Mouse (Mus musculus) CD8-positive naive resting alpha-beta T cell, adult 2 months (primary cell): ENCODE measurements at regions not wholly inside any gene's neighbourhood (a gene's known extent, or its start where the extent isn't known, plus 50 kb on each side); places are given as distances from the start of the nearest gene placed in this dataset.
"Not testable (repeated sequence)": the region's sequence is repeated elsewhere in the genome, so short reads cannot be mapped to it uniquely, and the experiment has no call there.

ENCODE experiments used
- DNase-seq, 2 experiments: peaks; one replicate each; pipeline ENCODE4 v3.0.0; 2022; ENCODE audit warnings: low read depth in 2 of 2, low spot score in 2 of 2

DNA sequence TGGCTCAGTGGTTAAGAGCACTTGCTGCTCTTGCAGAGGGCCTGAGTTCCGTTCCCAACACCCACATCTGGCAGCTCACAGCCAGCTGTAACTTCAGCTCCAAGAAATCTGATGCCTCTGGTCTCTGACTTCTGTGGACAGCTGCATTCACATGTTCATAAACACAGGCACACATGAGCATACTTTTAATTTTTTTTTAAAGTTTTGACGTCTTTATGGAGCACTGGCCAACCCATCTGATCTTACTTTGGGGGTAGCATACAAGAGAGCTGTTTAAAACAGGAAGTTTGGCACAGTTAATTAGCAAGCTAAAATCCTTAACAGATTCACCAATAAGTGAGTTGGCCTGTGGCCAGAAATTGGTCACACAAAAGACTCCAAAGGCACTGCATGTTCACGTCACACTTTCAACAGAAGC lies 81.2 kb upstream of the Atl2 start:
- DNase-seq, result no peak

DNA sequence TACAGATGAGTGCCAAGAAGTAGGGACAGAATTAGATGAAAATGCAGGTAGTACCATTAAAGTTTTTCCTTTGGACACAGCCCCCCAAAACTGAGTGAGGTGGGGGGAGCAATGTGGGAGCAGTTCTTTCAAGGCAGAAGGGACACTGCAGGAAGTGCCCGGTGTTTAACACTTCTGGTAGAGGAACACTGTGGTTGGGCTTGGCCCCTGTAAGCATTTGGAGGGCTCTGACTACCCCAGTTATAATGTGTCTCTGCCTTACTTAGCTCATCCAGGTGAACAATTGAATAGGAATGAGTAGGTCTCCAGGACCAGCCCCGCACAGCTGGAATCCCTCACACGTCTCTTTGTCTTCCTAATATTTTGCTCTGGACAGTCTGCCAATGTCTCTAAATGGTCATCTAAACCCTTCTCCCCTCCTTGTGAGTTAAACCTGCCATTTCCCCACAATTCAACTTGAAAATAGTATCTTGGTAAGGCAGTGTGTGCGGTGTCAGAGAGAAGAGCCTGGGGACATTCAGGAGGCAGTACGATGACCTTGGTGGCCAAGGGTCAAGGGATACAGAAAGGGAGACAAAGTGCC lies 80.7 kb upstream of the Atl2 start:
- DNase-seq, result no peak

DNA sequence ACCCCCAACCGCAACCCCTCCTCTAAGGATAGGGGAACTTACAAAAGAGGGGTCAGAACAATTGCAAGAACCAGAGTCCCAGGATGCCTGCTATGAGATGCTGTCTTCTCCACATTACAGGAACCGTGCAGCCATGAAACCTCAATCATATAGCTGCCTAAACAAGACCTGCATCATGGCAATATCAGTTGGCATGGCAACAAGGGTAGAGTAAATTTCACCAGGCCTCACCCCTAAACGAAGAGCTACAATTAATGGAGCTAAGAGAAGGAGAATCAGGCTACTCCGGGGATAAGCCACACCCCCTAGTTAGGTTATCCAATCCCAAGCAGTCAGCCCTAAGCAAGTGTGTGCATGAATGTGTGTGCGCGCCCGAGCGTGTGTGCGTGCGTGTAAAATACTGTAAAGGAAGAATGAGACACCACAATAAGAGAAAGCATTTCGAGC lies 80.1 kb upstream of the Atl2 start:
- peak in 1 of 2 experiments; percentile 9 for DNase-seq

DNA sequence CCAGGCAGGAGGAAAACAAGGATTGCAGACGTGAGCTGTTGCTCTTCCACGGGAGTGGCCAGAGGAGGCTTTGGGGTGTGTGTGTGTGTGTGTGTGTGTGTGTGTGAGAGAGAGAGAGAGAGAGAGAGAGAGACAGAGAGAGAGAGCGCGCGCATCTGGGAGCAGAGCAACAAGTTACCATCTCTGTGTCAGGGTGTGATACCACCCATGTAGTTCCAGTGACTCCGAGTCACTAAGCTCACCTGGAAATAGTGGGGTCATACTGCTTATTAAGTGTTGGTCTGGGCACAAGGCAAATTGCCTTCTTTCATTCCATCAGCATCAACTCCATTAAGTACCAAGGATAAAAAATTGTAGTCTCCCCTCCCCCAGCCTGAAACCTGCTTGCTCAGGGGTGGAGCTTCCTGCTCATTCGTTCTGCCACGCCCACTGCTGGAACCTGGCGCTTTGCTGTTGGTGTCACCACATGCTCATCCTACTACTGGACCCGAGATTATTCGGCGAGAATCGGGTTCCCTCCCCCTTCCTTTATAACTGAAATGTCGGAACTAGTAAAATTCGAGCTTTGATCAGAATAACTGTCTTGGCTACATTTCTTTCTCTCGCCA lies 79.3 kb upstream of the Atl2 start:
- not testable (repeated sequence) for DNase-seq

- DNase-seq, result no peak
Observed at GRCm38 (mm10) chr17:79971721-79972336, 75.9 kb upstream of the Atl2 start.

DNA sequence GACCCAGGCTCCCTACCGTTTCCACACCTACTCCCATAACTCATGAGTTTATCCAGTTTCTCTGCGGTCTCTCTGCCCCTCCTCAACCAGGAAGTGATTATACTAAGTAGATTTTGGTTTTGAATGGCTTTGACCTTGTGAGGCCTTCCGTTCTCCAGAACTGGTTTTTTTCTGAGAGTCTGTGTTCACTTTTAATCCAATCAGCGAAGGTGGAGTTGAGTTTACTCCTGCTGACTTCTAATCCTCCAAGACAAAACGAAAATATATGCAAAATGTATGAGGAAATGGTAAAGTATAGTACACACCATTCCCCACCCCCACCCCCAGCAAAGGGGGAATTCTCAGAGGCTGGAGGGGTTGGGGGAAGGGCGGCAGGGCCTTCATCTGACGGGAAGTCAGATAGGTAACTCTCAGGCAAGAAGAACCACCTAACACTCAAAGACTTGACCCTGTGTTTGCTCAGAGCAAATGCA lies 73.6 kb upstream of the Atl2 start:
- DNase-seq, result no peak

DNA sequence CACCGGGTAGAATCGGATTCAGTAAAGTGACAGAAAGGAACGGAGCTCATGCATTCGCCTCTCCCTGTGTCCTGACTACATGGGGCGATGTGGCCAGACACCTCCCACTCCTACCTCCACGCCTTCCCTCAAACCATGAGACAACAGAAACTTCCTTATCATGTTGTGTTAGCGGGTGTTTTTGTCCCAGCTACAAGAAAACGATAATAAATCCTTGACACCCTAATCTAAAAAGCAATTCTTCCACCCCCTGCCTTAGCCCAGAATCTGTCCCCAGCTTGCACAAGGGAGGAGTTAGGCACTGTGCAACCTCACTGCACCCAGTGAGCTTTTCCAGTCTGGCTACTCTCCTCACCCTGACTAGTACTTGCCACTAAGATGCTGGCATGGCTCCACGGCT lies 72.9 kb upstream of the Atl2 start:
- DNase-seq, result no peak

- DNase-seq, result no peak
Observed at GRCm38 (mm10) chr17:79966981-79967380, 71.1 kb upstream of the Atl2 start.

DNA sequence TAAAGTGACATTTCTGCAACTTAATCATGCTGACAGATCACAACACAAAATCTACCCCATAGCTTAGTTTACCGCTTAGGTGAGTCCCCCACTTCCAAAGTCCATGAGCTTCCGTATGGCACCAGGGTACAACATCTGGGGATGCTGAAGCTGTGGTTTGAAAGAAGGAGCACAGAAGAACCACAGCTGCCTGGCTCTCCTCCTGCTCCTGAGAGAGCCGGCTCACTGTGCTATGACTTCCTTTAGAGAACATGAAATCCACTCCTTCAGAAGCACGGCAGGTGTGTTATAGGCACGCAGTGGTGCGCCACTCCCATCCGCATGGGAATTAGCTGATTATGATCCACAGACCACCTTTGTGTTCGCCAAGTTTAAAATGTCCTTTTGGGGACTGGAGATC lies 69.7 kb upstream of the Atl2 start:
- DNase-seq, result no peak

DNA sequence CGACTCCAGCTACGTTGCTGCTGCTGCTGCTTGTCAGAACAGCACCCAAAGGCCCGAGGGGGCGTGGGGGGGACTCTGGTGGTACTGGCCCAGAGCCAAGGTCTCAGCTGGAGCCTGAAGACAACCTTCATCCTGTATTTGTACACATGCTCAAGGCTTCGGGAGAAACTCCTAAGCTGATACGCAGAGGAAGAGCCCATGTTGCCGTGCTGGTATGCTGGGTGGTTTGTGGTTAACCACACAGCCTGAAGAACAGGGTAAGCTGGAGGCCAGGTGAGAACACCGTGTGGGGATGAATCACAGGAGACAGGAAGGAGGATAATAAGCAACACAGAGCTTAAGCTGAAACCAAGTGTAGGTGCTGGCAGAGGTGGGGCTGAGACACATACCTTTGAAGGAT lies 68.9 kb upstream of the Atl2 start:
- peak; percentile 52 to 64 for DNase-seq

DNA sequence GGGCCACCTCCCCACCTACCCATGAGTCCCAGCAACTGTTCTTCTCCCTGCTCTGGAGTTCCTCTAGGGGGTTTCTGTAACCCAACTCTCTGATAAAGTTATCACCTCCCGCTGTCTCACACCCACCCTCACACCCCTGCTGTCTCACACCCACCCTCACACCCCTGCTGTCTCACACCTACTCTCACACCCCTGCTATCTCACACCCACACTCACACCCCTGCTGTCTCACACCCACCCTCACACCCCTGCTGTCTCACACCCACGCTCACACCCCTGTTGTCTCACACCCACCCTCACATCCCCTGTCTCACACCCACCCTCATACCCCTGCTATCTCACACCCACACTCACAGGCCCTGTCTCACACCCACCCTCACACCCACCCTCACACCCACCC lies 67.4 kb upstream of the Atl2 start:
- DNase-seq, result no peak

GRCm38 (mm10) chr17:79961391-79961790 lies 65.5 kb upstream of the Atl2 start:
- DNase-seq, result no peak

- no peak for DNase-seq
Observed at GRCm38 (mm10) chr17:79960688-79961087, 64.8 kb upstream of the Atl2 start.

DNA sequence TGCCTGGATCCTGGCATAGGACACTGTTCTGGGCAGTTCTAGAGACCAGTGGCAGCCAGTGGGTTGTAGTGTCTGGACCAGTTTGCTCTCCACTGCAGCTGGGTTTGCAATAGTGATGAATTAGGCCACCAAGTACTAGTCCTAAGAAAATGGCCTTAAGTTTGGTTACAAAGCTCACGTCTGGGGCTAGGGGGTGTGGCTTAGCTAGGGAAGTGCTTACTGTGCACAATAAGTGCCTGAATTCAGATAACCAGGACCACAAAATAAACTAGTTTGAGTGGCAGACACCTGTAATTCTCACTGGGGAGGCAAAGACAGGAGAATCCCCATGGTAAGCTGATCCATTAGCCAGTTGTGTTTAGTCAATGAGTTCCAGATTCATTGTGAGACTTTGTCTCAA lies 59.3 kb upstream of the Atl2 start:
- no peak for DNase-seq

- DNase-seq, result no peak
Observed at GRCm38 (mm10) chr17:79954624-79955244, 58.8 kb upstream of the Atl2 start.

GRCm38 (mm10) chr17:79948591-79949475 lies 52.9 kb upstream of the Atl2 start:
- DNase-seq, result no peak
